Mouse (Mus musculus) liver, embryonic 15.5 days (tissue): ENCODE results near the gene Inpp5b. TPM values are rescaled to one million over a fixed set of nuclear protein-coding genes. Genes with fewer than 3 reads are reported as not detected.
"Not testable (repeated sequence)": the region's sequence is repeated elsewhere in the genome, so short reads cannot be mapped to it uniquely, and the experiment has no call there.

ENCODE experiments used
- ATAC-seq: fragments of 200-750 bp; cut with Nextera tagmentation; 2 replicates; pipeline ENCODE4 v1.8.0; 2017; ENCODE audit warnings: moderate number of reproducible peaks, mild to moderate bottlenecking, moderate library complexity; ENCODE audit not compliant: insufficient read depth
- H3K27ac ChIP-seq: fragments of 300-500 bp; sonication (generic); replicated peaks from 2 replicates; pipeline ENCODE4 v1.5.1; 2015; ENCODE audit warnings: mild to moderate bottlenecking, inconsistent platforms
- H3K27me3 ChIP-seq: fragments of 300-500 bp; sonication (generic); 2 replicates; pipeline ENCODE4 v1.6.1; 2015; ENCODE audit warnings: mild to moderate bottlenecking, inconsistent platforms
- H3K36me3 ChIP-seq: fragments of 300-500 bp; sonication (generic); replicated peaks from 2 replicates; pipeline ENCODE4 v1.6.1; 2015; ENCODE audit warnings: moderate library complexity, mild to moderate bottlenecking, inconsistent platforms
- H3K4me1 ChIP-seq: fragments of 300-500 bp; sonication (generic); replicated peaks from 2 replicates; pipeline ENCODE4 v1.6.1; 2015; ENCODE audit warnings: inconsistent platforms
- H3K4me2 ChIP-seq: fragments of 300-500 bp; sonication (generic); 2 replicates; pipeline ENCODE4 v1.6.1; 2015; ENCODE audit warnings: moderate library complexity, mild to moderate bottlenecking, inconsistent platforms
- H3K4me3 ChIP-seq: fragments of 300-500 bp; sonication (generic); replicated peaks from 2 replicates; pipeline ENCODE4 v1.5.1; 2015; ENCODE audit warnings: mild to moderate bottlenecking, inconsistent platforms
- H3K9ac ChIP-seq: fragments of 300-500 bp; sonication (generic); 2 replicates; pipeline ENCODE4 v1.6.1; 2015; ENCODE audit warnings: moderate library complexity, mild to moderate bottlenecking, inconsistent platforms
- H3K9me3 ChIP-seq: fragments of 300-500 bp; sonication (generic); replicated peaks from 2 replicates; pipeline ENCODE4 v1.6.1; 2016; ENCODE audit warnings: inconsistent platforms
- WGBS: fragments of 180-500 bp; shearing (Covaris S2); methylation state at CpG from one replicate; pipeline ENCODE4 v1.1.7; 2015; ENCODE audit warnings: mixed read lengths; ENCODE audit not compliant: insufficient replicate concordance; 5-methylcytosine and 5-hydroxymethylcytosine counted together
- polyA plus RNA-seq: library from polyadenylated mRNA; unstranded; fragments of >200 nt; fragmentation: Nextera tagmentation; extraction: Ambion mirVana; gene quantifications from 2 replicates; pipeline ENCODE4 v1.2.1, GENCODE M21; 2015

The Inpp5b gene
- polyA plus RNA-seq, 1 experiment from 2014 or later: 38.3 TPM

GRCm38 (mm10) chr4:124712618-124713017, 29.0 kb upstream of the Inpp5b start:
- no peaks in the 10 kb centered on the region for H3K27me3 ChIP-seq
- peaks cover 71% of the 10 kb centered on the region for H3K4me1 ChIP-seq
- 44% methylated on average over 6 of the region's 6 CpGs for WGBS
- peak overlapping the region; percentile 27; the same call in 1 of the 2 replicates for H3K4me2 ChIP-seq
- no peak overlapping the region for H3K9ac ChIP-seq
- ATAC-seq: peak; percentile 70
- H3K36me3 ChIP-seq: peaks cover 20% of the 10 kb centered on the region
- peak overlapping the region; percentile 70 for H3K27ac ChIP-seq
- no peak overlapping the region for H3K4me3 ChIP-seq
- no peaks in the 10 kb centered on the region for H3K9me3 ChIP-seq

- H3K27ac ChIP-seq, H3K4me3 ChIP-seq, H3K9me3 ChIP-seq, ATAC-seq, H3K27me3 ChIP-seq, H3K9ac ChIP-seq: not testable (repeated sequence)
- peaks cover 32% of the 10 kb centered on the region for H3K36me3 ChIP-seq
- peaks cover 65% of the 10 kb centered on the region for H3K4me1 ChIP-seq
- peak overlapping the region; percentile 77 for H3K4me2 ChIP-seq
- WGBS: 60% methylated on average over 5 of the region's 5 CpGs
Measured at GRCm38 (mm10) chr4:124713850-124714249, 27.8 kb upstream of the Inpp5b start.

GRCm38 (mm10) chr4:124714545-124715481, 26.8 kb upstream of the Inpp5b start, which contains the start of gene Sf3a3:
Gene Sf3a3 (plus strand): TSS chr4:124714776.
- H3K27ac ChIP-seq: peak within 1 kb of the TSS; percentile 80
- WGBS: under 1% methylated on average over 57 of the region's 57 CpGs
- H3K9ac ChIP-seq: peak within 1 kb of the TSS; percentile 85
- H3K36me3 ChIP-seq: peaks cover 42% of the 10 kb centered on the region
- peak; percentile 81 for ATAC-seq
- peak within 1 kb of the TSS; percentile 86 for H3K4me3 ChIP-seq
- peaks cover 55% of the 10 kb centered on the region for H3K4me1 ChIP-seq
- H3K27me3 ChIP-seq: no peaks in the 10 kb centered on the region
- peak within 1 kb of the TSS; percentile 77 for H3K4me2 ChIP-seq
- H3K9me3 ChIP-seq: no peaks in the 10 kb centered on the region

DNA sequence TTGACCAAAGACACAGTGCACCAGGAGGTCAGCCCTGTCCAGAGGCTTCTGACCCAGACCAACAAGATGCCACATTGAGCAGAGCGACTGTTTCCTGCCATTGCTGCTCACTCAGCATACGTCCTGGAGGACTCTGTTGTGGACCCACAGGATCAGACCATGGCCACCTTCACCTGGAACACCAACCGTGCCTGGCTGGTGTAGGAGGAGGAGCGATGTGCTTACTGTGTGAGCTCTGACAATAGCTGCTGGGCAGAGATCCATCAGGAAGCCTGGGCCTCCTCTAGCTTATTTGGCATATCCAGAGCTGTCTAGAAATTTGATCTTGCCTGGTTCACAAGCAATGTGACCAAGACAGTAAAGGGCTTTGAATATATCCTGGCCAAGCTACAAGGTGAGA, 22.5 kb upstream of the Inpp5b start:
- Histone ChIP-seq H3K27me3 (no peaks in the 10 kb centered on the region), H3K4me1 (peaks cover 20% of the 10 kb centered on the region), H3K36me3 (peaks cover 84% of the 10 kb centered on the region), H3K27ac (no peak overlapping the region), H3K4me3 (no peak overlapping the region), H3K9me3 (no peaks in the 10 kb centered on the region), H3K9ac (no peak overlapping the region), H3K4me2 (no peak overlapping the region)
- no peak for ATAC-seq
- WGBS: 86% methylated on average over 4 of the region's 4 CpGs

DNA sequence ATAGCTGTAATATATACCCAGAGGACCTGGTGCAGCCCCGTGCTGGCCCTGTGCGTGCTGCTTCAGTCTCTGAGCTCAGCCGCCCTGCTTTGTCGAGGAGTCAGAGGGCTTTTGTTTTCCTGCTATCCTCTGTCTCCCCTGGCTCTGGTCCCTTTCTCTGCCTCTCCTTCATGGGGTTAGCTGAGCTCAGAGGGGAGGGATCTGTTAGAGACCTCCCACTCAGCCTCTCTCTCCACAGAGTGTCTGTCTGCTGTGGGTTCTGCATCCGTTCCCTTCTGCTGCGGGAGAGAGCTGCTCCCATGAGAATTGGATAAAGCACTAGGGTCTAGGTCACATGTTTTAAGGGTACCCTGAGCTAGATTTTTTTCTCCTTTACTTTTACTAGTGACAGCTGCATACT, 15.5 kb upstream of the Inpp5b start:
- H3K4me1 ChIP-seq: no peaks in the 10 kb centered on the region
- no peak overlapping the region for H3K4me3 ChIP-seq
- H3K36me3 ChIP-seq: peaks cover 98% of the 10 kb centered on the region
- H3K4me2 ChIP-seq: no peak overlapping the region
- no peak for ATAC-seq
- H3K27ac ChIP-seq: no peak overlapping the region
- whole genome bisulfite sequencing: 87% methylated on average over 6 of the region's 6 CpGs
- H3K9ac ChIP-seq: no peak overlapping the region
- no peaks in the 10 kb centered on the region for H3K9me3 ChIP-seq
- H3K27me3 ChIP-seq: no peaks in the 10 kb centered on the region

GRCm38 (mm10) chr4:124736952-124737351, 4.7 kb upstream of the Inpp5b start:
- H3K36me3 ChIP-seq: peaks cover 19% of the 10 kb centered on the region
- no peak overlapping the region for H3K9ac ChIP-seq
- H3K27ac ChIP-seq: no peak overlapping the region
- no peaks in the 10 kb centered on the region for H3K9me3 ChIP-seq
- no peaks in the 10 kb centered on the region for H3K27me3 ChIP-seq
- no peak overlapping the region for H3K4me3 ChIP-seq
- H3K4me2 ChIP-seq: no peak overlapping the region
- H3K4me1 ChIP-seq: peaks cover 17% of the 10 kb centered on the region
- 53% methylated on average over 2 of the region's 2 CpGs for WGBS
- ATAC-seq: no peak

DNA sequence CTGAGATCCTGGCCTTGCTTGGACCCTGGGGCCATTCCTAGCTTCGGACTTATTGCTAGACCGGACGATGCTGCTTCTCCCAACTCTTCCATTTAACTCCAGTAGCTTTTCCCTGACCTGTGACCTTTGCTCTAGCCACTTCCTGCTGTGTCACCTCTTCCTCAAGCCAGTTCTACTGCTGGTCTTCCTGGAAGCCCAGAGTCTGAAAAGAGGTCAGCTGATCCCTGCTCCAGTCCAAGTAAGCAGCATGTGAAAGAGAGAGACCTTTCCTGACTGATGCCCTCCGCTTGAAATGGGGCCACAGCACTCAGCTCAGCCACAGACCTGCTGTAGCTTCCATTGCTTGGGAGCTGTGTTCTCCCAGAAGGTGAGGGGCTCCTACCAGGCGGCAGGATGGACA, 4.2 kb upstream of the Inpp5b start:
- no peak for ATAC-seq
- 62% methylated on average over 5 of the region's 5 CpGs for WGBS
- H3K9me3 ChIP-seq: no peaks in the 10 kb centered on the region

GRCm38 (mm10) chr4:124738013-124738412, 3.6 kb upstream of the Inpp5b start:
- H3K4me2 ChIP-seq: no peak overlapping the region
- H3K27me3 ChIP-seq: no peaks in the 10 kb centered on the region
- no peak overlapping the region for H3K27ac ChIP-seq
- peaks cover 27% of the 10 kb centered on the region for H3K4me1 ChIP-seq
- no peak overlapping the region for H3K9ac ChIP-seq
- WGBS: 43% methylated on average over 4 of the region's 4 CpGs
- H3K9me3 ChIP-seq: no peaks in the 10 kb centered on the region
- ATAC-seq: no peak
- H3K36me3 ChIP-seq: peaks cover 8% of the 10 kb centered on the region; the same call in 1 of the 2 replicates
- H3K4me3 ChIP-seq: no peak overlapping the region

More for the DNA sequence above, 4.2 kb upstream of the Inpp5b start:
- peaks cover 14% of the 10 kb centered on the region for H3K36me3 ChIP-seq
- H3K27ac ChIP-seq: no peak overlapping the region
- H3K27me3 ChIP-seq: no peaks in the 10 kb centered on the region
- no peak overlapping the region for H3K4me2 ChIP-seq
- H3K9ac ChIP-seq: no peak overlapping the region
- H3K4me1 ChIP-seq: peaks cover 22% of the 10 kb centered on the region
- H3K4me3 ChIP-seq: no peak overlapping the region

DNA sequence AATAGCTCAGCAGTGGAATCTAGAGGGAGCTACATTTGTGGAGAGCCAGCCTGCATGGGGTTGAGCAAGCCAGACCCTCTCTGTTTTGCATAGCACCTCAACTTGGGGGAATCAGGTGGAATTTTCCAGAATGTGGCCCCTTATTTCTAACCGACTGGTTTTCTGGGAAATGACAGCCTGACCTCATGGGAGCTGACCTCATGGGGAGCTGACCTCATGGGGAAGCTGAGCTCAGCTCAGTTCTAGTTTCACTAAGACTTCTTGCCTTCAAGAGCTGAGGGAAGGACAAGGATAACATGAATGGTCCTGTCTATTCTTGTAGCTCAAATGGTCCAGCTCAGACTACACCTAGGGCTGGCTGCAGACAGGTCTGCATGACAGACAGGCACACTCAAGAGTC, 2.9 kb upstream of the Inpp5b start:
- ATAC-seq: no peak
- Histone ChIP-seq H3K9ac (no peak overlapping the region), H3K36me3 (peaks cover under 1% of the 10 kb centered on the region; the same call in 1 of the 2 replicates), H3K9me3 (no peaks in the 10 kb centered on the region), H3K4me2 (no peak overlapping the region), H3K4me1 (peaks cover 27% of the 10 kb centered on the region), H3K4me3 (no peak overlapping the region), H3K27me3 (no peaks in the 10 kb centered on the region), H3K27ac (no peak overlapping the region)
- WGBS: 61% methylated on average over 1 of the region's 1 CpGs

DNA sequence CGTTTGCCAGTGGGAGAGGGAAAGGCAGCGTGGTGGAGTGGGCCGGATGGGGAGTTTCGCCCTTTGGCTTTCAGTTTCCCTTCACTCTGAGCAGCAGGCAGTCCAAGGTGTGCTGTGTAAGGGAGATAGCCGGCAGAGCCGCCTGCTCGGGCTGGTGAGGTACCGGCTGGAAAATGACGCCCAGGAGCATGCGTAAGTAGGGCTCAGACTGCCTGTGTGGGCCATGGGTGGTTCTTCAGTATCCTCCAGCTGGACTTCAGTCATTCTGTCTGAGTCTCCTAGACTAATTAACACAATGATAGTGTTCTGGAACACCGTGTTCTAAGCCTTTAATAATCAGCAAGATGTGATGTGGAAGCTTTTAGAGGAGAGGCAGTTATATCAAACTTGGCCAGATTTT, 1.2 kb downstream of the Inpp5b start:
- no peak for ATAC-seq
- no peak overlapping the region for H3K27ac ChIP-seq
- no peak overlapping the region; the same call in 1 of the 2 replicates for H3K4me2 ChIP-seq
- 0 out of 2 replicates have a peak, but pooled peaks cover 3% of the 10 kb centered on the region for H3K36me3 ChIP-seq
- H3K9me3 ChIP-seq: no peaks in the 10 kb centered on the region
- H3K4me1 ChIP-seq: peaks cover 31% of the 10 kb centered on the region
- 77% methylated on average over 11 of the region's 11 CpGs for WGBS
- no peaks in the 10 kb centered on the region for H3K27me3 ChIP-seq
- no peak overlapping the region for H3K9ac ChIP-seq
- 0 out of 2 replicates have a peak overlapping the region, but pooled peaks have one; percentile 57 for H3K4me3 ChIP-seq

DNA sequence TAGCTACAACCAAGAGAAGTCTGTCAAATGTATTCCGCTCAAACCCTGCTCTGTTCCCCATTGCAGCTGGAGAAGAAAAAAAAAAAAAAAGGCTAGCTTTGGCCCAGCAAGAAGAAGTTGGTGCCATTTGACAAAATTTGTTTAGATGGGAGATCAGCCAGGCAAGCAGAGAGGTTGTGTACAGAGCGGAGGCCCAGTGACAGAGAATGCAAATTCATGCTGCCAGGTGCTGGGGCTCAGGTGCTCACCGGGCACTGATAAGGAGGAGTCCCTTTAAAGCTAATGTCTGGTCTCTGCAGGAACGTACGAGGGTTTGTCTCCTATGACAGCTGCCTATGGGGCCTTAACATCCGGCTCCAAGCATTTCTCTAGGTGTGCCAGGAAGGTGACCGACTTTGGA, 4.9 kb downstream of the Inpp5b start:
- Histone ChIP-seq H3K4me3 (no peak overlapping the region), H3K4me1 (peaks cover 50% of the 10 kb centered on the region), H3K4me2 (no peak overlapping the region), H3K27ac (no peak overlapping the region), H3K27me3 (no peaks in the 10 kb centered on the region), H3K9me3 (no peaks in the 10 kb centered on the region), H3K9ac (no peak overlapping the region), H3K36me3 (0 out of 2 replicates have a peak, but pooled peaks cover 3% of the 10 kb centered on the region)
- 63% methylated on average over 7 of the region's 7 CpGs for WGBS
- no peak for ATAC-seq
